Mouse (Mus musculus) CD4-positive, CD25-positive, alpha-beta regulatory T cell, adult 4 months (primary cell): ENCODE measurements around the gene Fbxw9. TPM values are rescaled to one million over a fixed set of nuclear protein-coding genes. Genes with fewer than 3 reads are reported as not detected.

Source experiments
- ATAC-seq: one replicate; pipeline ENCODE4 v1.8.0; 2017
- polyA plus RNA-seq, 2 experiments: library from polyadenylated mRNA; unstranded; fragments of 100-300 nt; shearing (Covaris generic); gene quantifications; one replicate each; pipeline ENCODE4 v1.2.1; 2017

The Fbxw9 gene
- polyA plus RNA-seq, 2 experiments from 2014 or later: 3.2 to 4.9 TPM

DNA sequence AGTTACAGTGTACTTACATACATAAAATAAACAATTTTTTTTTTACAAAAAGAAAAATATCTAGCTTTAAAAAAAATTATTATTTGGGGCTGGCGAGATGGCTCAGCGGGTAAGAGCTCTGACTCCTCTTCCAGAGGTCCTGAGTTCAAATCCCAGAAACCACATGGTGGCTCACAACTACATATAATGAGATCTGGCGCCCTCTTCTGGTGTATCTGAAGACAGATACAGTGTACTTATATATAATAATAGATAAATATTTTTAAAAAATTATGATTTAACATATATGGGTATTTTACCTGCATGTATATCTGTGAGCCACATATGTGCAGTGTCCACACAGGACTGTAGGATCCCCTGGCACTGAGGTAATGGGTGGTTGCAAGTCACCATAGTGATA, 26.4 kb downstream of the Fbxw9 start:
- ATAC-seq: no peak

- no peak for ATAC-seq
Measured at GRCm38 (mm10) chr8:85088771-85089170, 28.9 kb downstream of the Fbxw9 start.

- no peak for ATAC-seq
Measured at GRCm38 (mm10) chr8:85090856-85091255, 31.0 kb downstream of the Fbxw9 start.

GRCm38 (mm10) chr8:85091526-85092090, 31.8 kb downstream of the Fbxw9 start:
- ATAC-seq: no peak

GRCm38 (mm10) chr8:85095051-85095450, 35.2 kb downstream of the Fbxw9 start:
- no peak for ATAC-seq

DNA sequence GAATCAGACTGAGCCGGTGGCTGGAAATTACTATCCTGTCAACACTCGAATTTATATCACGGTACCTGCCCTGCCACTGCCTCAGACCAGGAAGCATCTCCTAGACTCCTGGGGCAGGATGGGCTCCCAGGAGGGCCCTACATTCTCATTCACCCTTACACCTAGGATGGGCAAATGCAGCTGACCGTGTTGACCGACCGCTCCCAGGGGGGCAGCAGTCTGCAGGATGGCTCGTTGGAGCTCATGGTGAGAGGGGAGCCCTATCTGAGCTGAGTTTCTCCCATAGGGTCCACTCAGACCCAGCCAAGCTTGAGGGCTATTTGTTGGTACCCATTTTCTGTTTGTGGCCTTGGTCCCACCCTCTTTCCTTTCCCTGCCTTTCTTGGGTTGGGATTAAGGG, 35.7 kb downstream of the Fbxw9 start:
- no peak for ATAC-seq

GRCm38 (mm10) chr8:85096196-85096595, 36.3 kb downstream of the Fbxw9 start:
- ATAC-seq: no peak

DNA sequence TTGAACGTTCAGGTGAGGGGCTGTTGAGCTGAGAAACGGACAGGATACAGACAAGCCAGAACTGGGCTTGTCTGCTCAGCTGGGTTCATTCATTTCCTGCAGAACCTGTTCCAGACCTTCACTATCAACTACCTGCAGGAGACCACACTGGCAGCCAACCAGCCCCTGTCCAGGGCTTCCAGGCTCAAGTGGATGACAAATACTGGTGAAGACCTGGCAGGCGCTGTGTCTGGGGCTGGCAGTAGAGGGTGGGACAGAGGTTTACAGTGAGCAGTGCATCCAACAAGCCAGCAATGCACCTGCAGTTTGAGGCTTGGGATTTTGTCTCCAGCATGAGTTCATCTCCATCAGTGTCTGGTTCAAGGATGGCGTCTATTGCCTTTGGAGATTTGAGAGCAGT, 37.0 kb downstream of the Fbxw9 start:
- no peak for ATAC-seq

- no peak for ATAC-seq
Measured at GRCm38 (mm10) chr8:85100076-85100665, 40.3 kb downstream of the Fbxw9 start.

DNA sequence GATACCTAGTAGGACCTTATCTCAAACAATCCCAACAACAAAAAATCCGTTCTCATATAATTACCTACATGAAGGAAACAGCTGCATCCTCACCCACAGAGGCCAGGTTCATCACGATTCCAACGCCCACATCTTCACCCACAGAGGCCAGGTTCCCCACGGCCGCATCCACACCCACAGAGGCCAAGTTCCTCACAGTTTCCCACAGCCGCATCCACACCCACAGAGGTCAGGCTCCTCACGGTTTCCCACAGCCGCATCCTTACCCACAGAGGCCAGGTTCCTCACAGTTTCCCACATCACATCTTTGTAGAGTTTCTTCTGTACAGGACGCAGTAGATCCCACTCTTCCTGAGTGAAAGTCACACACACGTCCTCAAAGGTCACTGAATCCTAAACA, 53.4 kb downstream of the Fbxw9 start:
- no peak for ATAC-seq

DNA sequence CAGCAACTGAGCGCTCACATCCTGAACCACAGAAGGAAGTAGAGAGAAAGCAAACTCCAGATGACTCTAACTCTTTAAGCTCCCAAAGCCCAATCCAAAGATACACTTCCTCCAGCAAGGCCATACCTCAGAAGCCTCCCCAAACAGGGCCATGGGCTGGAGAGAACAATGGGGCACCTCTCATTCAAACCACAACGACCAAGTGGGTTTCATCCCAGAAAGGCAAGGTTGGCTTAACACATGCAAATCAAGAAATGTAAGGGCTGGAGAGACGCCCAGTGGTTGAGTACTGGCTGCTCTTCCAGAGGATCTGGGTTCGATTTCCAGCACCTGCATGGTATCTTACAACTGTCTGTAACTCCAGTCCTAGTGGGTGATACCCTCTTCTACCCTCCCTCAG, 55.6 kb downstream of the Fbxw9 start:
- no peak for ATAC-seq

Other genes starting within 250 kb of the Fbxw9 start
- 1 to 10 TPM; 4.9 to 7.6 TPM for gene Dand5, start 237.2 kb upstream of the Fbxw9 start, polyA plus RNA-seq
- gene Gadd45gip1, start 228.5 kb upstream of the Fbxw9 start, polyA plus RNA-seq: 10 to 100 TPM; 14.3 to 16.4 TPM
- 100 to 1,000 TPM; 139 to 160 TPM for gene Rad23a, start 219.4 kb upstream of the Fbxw9 start, polyA plus RNA-seq
- gene Calr, start 213.1 kb upstream of the Fbxw9 start, polyA plus RNA-seq: 100 to 1,000 TPM; 250 to 281 TPM
- gene Farsa, start 203.1 kb upstream of the Fbxw9 start, polyA plus RNA-seq: 100 to 1,000 TPM in 1 of 2 experiments, 10 to 100 TPM in 1; 67.4 to 122 TPM
- gene Syce2, start 187.9 kb upstream of the Fbxw9 start, polyA plus RNA-seq: 1 to 10 TPM; 6.5 to 9.0 TPM
- 10 to 100 TPM; 21.5 to 32.7 TPM for gene Gcdh, start 166.1 kb upstream of the Fbxw9 start, polyA plus RNA-seq
- under 1 TPM in 1 of 2 experiments, not detected in 1; 0.22 TPM for gene Klf1, start 158.1 kb upstream of the Fbxw9 start, polyA plus RNA-seq
- 10 to 100 TPM; 25.7 to 29.7 TPM for gene Dnase2a, start 151.5 kb upstream of the Fbxw9 start, polyA plus RNA-seq
- 1 to 10 TPM; 1.2 to 1.3 TPM for gene Mast1, start 122.7 kb upstream of the Fbxw9 start, polyA plus RNA-seq
- gene Rtbdn, start 113.1 kb upstream of the Fbxw9 start, polyA plus RNA-seq: not detected
- not detected for gene Gm49661, start 90.6 kb upstream of the Fbxw9 start, polyA plus RNA-seq
- gene Prdx2, start 90.5 kb upstream of the Fbxw9 start, polyA plus RNA-seq: 100 to 1,000 TPM; 213 to 298 TPM
- 100 to 1,000 TPM in 1 of 2 experiments, 10 to 100 TPM in 1; 78.9 to 109 TPM for gene Rnaseh2a, start 90.3 kb upstream of the Fbxw9 start, polyA plus RNA-seq
- 10 to 100 TPM; 18.9 to 29.4 TPM for gene Junb, start 81.3 kb upstream of the Fbxw9 start, polyA plus RNA-seq
- 1 to 10 TPM; 4.2 to 5.6 TPM for gene Hook2, start 69.5 kb upstream of the Fbxw9 start, polyA plus RNA-seq
- not detected for gene Best2, start 45.5 kb upstream of the Fbxw9 start, polyA plus RNA-seq
- gene Asna1, start 34.8 kb upstream of the Fbxw9 start, polyA plus RNA-seq: 10 to 100 TPM; 53.8 to 73.8 TPM
- 10 to 100 TPM; 15.5 to 28.1 TPM for gene Trir, start 33.2 kb upstream of the Fbxw9 start, polyA plus RNA-seq
- 10 to 100 TPM; 15.0 to 30.1 TPM for gene Tnpo2, start 23.1 kb upstream of the Fbxw9 start, polyA plus RNA-seq
- 1 to 10 TPM; 1.1 to 3.6 TPM for gene Gm5741, start 7.9 kb downstream of the Fbxw9 start, polyA plus RNA-seq
- 10 to 100 TPM; 42.7 to 45.0 TPM for gene Dhps, start 11.7 kb downstream of the Fbxw9 start, polyA plus RNA-seq
- gene Wdr83os, start 20.7 kb downstream of the Fbxw9 start, polyA plus RNA-seq: 100 to 1,000 TPM; 130 to 136 TPM
- gene Wdr83, start 21.3 kb downstream of the Fbxw9 start, polyA plus RNA-seq: 10 to 100 TPM; 41.0 to 56.0 TPM
- 100 to 1,000 TPM in 1 of 2 experiments, 10 to 100 TPM in 1; 98.3 to 117 TPM for gene Man2b1, start 23.2 kb downstream of the Fbxw9 start, polyA plus RNA-seq
- gene Zfp791, start 63.0 kb downstream of the Fbxw9 start, polyA plus RNA-seq: not detected
- gene Cks1brt, start 91.9 kb downstream of the Fbxw9 start, polyA plus RNA-seq: not detected
- gene Olfr371, start 165.9 kb downstream of the Fbxw9 start, polyA plus RNA-seq: not detected
- gene Orc6, start 239.6 kb downstream of the Fbxw9 start, polyA plus RNA-seq: 10 to 100 TPM; 32.6 to 34.9 TPM
- gene Vps35, start 239.7 kb downstream of the Fbxw9 start, polyA plus RNA-seq: 100 to 1,000 TPM in 1 of 2 experiments, 10 to 100 TPM in 1; 98.5 to 119 TPM